Mouse (Mus musculus) kidney, postnatal 36 days (tissue): ENCODE measurements around the gene Maml3.

Source experiments
- DNase-seq, 2 experiments: peaks; one replicate each; pipeline ENCODE4 v3.0.0; 2021 to 2022; ENCODE audit warnings: mixed read lengths in 2 of 2

The Maml3 gene

DNA sequence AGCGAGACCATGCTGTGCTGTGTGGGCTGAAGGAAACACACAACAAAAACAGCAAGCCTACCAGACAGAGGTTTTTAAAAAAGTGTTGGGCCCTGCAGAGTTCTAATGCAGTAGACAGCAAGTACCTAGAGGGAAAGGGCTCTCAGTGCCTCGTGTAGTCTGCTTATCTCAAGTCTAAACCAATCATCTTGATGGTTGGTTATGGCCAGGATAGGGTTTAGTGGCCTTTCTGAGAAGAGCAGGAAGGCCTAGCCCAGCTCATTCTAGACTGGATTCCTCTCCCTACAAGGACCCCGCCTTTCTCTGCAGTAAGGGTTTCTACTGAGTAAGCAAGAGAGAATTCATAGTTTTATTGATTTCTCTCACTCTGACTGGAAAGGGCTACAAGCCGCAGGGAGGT is 61.0 kb downstream of the Maml3 start:
- no peak for DNase-seq

DNA sequence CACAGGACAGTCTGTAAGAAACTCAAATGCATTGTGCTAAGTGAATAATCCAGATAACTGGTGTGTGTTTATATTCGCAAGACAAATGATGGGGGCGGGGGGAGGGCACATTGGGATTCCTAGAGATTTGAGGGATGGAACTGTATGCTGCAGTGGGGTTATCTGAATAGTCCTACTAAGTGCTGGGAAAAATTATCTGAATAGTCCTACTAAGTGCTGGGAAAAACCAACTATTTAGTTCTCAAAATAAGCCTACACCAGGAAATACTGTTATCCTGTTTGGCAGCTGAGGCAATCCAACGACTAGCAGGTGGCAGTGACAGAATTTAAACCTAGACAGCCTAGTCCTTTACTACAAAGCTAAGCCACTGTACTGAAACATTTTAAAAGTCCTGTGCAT is 62.2 kb downstream of the Maml3 start:
- DNase-seq: no peak

DNA sequence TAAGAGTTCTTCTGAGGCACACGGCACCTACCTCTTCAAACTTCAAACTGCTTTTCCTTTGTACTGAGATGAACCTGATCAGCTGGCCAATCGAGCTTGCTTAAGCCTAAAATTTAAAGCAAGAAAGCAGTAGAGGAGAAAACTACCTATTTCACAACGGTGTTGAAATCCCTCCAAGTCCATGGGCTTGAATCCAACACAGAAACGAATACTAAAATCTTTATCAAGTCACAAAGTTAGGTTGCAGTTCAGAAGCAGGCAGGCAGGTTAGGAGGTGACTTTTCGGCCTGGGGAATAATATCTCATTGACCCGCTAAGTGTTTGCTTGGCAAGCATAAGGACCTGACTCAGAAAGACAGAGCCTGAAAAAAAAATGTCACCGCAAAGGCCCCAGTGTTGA is 64.9 kb downstream of the Maml3 start:
- DNase-seq: no peak

DNA sequence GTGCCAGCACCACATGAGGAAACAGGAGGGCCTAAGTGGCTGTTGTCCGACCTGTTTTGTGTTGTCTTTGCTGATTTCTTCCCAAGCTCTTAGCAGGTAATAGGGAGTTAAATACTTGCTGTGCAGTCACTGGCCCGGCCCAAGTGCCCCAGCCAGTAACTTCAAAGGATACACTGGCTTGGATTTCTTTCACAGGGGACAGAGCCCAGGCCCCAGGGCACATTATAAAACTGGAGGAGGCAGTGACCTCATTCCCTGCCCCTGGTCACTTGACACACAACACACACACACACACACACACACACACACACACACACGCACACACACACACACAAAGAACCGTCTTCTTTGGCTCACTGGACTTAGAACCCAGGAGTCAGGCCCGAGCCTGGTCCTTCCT is 67.6 kb downstream of the Maml3 start:
- DNase-seq: no peak

DNA sequence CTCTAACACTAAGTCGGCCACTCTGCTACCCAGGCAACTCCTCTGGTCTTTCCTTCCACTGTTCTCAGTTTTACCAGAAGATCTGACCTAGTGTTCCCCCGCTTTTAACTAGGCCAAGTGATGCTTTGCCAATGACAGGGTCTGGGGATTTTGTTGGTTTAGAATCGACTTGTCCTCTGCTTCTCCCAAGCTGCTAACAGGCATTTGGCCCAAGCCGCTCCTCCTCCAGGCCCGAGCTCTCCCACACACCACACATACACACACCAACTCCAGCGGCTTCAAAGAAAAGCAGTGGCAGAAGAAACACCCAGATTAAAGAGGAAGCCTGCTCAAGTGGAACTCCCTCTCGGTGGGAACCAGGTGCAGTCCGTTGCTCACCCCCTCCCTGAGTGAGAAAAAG is 69.5 kb downstream of the Maml3 start:
- DNase-seq: peak in 1 of 2 experiments; percentile 13

DNA sequence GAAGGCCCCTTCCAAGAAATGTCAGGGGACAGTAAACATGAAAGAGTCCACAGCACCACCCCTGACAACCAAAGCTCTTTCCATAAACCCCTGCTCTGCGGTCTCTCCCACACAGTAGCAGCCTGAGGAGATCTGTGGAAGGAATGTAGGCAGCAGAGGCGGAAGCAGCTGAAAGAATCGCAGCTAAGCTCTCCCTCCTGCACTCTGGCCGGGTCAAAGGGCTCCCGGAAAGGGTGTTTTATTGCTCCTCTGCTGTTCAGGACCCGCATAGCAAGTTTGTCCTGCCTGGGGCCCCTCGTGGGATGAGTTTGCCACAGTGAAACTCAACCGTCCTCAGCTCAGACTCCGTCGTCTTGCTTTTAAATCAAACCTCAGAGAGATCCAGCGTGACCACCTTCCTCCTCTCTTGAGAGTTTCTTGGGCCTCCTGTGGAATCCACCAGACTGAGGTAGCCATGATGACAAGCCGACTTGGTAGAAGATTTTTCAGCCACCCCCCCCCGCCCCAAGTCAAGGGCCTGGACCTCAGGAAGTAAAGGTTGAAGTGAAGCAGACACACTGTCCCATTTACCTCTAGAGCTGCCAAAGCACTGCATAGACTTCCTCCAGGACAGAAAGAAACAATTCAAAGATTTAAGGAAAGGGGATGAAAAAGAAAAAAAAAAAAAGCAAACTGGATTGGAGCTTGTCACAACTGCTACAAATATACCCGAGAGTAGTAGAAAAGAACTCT is 70.9 kb downstream of the Maml3 start:
- DNase-seq: peak; percentile 40 to 60

DNA sequence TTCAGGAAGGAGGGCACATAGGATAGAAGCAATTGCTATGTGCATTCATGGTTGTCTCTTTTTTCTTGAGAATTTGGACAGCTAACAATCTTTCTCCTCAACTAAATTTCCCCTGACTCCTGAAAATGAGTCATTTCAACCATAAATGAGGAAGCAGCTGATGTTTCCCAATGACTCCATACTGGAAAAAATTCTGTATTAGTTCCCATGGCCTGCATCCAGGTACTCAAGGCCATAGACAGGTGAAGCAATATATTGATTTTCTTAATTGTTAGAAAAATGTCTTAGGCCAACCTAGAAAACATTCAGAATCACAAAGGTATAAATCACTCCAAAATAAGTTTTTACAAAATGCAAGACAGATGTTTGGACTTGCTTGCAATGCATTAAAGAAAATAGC is 73.5 kb downstream of the Maml3 start:
- no peak for DNase-seq

DNA sequence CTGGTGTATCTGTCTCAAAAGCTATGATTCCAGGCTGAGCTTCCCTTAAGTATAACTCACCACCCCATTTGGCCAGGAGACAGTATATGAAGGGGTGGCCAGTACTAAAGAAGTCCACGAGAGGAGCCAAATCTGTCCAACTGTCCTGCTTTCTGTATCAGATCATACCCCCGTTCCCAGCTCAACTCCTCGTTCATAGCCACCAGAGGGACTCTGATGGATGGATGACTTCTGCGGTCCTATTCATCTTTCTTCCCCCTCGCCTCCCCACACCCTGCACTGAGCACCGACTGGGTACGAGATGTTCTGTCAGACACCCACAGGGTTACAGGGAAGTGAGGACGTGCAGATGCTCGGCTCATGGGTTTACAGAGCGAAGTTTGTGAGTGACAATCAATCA is 74.8 kb downstream of the Maml3 start:
- no peak for DNase-seq

DNA sequence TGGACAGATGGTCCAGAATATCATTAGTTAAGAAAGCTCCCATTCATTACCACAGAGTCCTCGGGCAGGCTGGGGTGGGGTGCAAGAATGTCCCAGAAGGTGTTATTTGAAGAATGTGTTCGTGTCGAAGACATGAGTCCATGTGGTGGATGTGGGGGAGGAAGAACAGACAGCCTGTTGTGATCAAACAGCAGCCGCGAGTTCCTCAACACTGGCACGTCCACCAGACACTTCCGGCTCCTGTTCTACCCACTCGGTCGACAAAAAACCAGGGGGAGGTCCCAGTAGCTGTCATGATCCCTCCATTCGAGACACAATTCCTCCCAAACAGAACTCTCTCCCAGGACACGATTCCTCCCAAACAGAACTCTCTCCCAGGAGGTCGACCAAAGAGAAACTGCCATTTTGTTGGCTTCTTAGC is 75.2 kb downstream of the Maml3 start:
- peak in 1 of 2 experiments; percentile 17 for DNase-seq

DNA sequence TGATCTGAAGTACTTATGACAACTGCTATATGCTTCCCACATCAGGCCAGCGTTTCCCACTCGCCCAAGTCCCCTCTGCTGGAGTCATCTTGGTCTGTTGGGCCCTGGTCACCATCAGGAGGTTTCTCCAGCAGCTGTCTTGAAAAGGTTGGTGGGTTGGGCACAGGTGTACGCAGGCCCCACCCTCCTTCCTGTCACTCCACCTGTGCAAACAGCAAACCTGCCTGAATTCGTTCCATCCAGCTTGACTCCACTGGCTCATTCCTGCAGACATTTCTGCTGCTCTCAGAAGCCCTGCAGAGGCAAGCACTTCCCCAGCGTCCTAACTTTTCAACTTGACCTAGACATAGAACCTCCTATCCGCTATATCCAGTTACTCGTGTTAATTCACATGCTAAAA is 76.9 kb downstream of the Maml3 start:
- no peak for DNase-seq

DNA sequence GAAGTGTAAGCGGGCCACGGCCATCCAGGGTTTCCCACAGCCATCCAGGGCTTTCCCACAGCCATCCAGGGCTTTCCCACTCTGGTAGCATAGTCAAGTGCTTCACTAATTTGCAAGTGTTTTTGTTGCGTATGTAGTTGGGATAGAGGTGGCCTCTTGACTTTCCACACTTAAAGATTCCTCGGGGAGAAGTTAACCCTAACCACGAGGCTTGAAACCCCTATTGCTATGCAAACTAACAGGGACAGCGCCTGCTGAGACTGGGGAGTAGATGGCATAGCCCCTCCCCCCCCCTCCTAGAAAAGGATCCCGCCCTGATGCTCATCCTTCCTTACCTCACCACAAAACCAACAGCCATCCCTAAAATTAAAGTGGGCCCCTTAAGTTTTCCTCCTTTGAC is 82.4 kb downstream of the Maml3 start:
- no peak for DNase-seq

DNA sequence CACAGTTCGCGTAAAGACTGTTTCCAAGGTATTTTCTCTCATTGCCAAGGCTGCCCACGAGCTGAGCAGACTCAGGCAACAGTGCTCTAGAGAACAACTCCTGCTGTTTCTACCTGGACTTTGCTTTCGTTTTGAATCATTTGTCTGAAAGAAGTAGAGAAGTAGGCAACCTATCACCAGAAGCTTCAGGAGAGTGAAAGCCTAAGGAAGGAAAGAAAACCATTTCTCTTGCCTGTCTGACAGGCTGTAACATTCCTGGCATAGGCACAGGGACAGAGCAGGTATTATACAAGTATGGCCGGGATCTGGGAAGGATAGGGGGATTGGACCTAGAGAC is 86.8 kb downstream of the Maml3 start:
- no peak for DNase-seq

DNA sequence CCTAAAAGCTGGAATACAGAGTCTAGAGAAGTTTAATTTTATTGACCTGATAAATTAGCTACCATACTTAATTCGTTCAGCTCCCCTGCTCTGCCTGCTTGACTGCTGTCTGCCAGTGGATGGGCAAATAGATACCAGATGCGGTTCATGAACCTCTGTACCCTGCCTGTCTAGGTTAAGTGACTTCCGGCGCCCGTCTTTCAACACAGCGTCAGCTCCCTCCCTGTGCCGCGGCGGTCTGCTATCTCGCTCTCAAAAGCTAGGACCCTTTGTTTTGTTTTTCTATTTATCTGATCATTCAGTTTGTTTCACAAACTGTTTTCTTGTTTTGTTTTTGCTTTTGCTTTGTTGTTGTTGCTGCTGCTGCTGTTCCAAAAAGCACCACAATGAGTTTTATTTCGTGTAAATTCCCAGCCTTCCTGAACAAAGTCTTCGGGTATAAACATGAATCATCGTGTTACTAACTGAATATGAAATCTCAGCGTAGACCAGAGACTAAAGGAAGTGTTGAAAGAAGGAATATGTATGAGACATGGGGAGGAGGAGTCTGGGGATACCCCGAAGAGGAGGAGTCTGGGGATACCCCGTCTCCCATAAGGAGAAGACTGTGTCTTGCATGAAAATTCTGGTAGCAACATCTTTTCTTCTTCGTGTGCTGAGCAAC is 87.3 kb downstream of the Maml3 start:
- DNase-seq: peak in 1 of 2 experiments; percentile 46

DNA sequence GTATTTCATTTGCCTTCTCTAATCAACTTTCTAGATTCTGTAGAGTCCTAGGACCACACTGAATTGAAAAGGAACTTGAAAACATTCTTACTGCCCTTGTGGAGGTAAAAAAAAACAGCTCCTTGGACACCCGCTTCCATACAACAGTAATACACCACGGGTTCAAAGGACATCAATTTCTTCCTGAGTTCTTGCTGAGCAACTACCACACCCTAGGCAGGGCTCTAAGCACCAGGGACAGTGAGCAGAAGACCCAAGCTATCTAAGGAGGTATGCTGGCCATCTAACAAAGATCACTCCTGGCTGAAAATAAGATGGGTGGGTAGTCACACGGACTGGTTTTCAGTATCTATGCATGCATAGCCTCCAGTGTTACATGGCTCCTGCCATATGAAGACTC is 88.7 kb downstream of the Maml3 start:
- DNase-seq: no peak

DNA sequence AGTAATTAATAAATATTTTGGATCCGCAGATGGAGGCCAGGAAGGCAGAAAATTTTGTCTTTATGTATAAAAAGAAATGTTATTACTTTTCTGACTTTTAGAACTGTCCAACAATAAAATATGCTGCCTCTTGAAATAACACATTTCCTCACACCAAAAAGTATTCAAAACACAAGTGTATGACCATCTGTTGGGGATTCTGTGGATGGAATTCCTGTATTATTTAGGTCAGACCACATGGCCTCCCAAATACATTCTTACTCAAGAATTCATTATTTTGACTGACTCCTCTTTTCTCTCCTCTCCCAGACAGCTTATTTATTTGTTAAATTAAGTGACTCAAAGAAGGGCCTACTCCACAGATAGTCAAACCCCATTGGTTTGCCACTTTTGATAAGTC is 89.3 kb downstream of the Maml3 start:
- DNase-seq: no peak

DNA sequence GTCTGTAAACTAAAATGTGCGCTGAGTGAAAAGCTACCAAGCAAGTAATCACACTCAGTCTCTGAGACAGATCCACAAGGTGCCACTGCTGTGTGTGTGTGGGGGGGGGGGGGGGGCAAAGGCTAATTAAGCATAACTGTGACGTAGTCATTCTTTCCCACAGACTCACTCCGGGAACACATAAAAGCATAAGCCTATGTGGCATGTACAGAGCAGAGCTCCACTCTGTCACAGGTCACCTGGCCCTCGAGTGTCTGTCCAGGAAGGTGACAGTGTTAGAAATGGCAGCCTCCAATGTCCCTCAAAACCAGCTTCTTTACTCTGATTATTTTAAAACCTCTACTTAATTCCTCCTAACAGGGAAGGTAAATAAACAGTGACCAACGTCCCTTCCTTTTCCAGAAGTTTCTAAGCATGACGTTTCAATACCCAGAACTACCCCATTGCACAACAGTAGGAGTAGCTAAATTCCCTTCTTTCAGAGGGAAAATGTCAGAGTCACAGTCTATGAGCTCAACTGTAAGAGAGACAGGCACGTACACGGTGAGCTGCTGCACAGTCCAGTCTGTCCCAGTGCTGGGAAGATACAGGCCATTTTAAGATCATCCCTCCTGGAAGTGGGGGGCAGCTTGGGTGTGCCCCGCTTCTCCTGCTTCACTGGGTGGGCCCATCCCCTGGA is 93.7 kb downstream of the Maml3 start:
- DNase-seq: no peak

DNA sequence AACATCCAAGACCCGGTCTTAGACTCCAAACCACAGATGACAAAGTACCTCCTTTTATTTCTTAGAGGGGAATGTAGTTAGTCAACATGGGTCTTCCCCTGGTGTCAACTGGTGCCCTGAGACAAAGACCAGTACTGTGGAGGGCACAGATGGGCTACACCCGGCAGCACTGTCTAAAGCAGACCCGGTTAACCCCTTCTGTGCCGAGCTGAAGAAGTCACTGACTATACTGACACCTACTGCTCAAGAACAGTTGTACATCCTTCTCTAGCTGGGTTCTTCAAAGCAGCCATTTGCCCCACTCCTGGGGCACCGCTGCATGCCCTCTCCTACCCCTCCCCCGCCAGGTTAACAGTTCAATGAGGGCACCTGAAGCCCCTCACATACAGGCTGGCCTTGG is 95.6 kb downstream of the Maml3 start:
- DNase-seq: no peak

DNA sequence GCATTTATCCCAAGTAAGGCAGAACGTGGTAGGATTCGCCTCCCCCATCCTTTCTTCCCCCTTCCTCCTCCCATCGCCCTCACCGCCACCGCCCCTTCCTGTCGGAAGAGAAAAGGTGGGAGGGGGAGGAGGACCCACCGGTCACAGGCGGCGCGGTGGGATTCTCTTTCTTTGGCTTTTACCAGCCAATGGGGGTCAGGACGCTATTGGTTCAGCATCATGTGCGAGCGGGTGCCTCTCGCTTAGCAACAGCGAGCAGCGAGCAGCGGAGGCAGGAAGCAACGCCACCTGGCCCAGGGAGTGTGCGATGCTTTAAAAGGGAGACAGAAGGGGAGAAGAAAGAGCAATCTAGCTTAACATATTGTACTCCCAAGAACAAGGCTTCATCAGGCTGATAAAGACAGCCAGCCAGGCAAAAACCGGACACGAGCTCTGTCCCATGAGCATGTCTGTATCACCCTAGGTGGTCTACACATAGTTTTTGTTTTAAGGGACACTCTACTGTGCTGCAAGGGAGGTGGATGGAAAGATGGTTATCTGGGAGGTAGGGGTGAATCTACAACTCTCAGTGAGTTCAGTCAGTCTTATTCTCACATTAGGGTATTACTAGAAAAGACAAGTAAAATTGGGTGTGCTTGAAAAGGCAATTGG is 97.1 kb downstream of the Maml3 start:
- peak in 1 of 2 experiments; percentile 58 for DNase-seq

DNA sequence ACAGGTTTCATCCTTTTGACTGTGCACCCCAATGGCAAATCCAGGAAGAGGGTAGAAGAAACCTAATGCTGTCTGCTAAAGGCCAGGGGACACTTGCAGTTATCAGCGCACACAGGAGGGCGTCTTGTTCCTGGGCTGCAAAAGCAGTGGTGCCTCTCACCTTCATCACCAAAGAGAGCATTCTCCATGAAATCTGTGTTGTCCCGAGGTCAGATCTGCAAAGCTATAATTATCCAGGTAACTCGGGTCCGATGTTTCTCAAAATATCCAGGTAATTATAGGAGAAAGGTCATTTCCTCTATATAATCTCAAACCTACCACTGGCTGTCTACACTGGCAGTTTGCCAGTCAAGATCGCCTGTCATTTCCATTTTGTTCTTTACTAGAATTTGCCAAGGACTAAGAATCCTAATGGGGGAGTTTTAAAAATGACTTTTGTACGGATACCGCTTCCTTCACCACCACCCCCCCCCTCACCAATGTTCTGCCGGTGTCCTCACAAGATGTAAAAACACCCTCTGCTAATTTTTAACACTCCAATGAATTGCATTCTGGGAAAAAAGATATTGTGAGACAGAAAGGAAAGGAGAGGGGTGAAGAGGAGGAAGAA is 98.0 kb downstream of the Maml3 start:
- no peak for DNase-seq

DNA sequence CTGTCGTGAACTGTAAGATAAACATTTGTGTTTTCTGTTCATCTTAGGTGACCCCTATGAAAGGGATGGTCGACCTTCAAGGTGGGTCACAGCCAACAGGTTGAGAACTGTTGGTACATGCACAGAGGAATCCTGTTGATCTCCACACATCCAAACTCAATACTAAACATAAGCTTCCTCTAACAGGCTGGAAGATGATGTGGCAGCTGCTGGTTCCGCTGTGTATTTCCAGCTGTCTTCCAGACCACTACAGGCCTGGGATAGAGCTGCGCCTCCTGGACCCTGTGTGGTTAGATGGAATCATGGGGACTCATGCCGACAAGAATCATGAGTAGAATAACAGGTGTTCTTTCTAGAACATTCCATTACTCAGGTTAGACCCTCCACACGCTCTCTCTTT is 101.2 kb downstream of the Maml3 start:
- DNase-seq: no peak

DNA sequence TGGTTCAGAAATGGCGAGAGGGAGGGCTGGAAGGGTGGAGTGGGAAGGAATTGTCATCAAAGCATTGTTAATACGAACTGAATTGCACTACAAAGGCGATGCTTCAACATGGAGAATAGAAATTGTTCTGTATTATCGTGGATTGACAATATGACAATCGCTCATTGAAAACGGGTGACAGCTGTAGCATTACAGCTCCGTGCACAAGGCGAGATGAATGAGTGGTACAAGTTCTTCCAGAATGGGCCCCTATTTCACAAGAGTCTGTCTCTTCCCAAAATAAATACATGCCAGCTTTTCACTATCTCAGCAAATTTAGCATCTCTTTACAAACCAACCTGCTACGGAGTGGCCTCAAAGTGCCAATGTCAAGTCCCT is 103.4 kb downstream of the Maml3 start:
- DNase-seq: no peak

DNA sequence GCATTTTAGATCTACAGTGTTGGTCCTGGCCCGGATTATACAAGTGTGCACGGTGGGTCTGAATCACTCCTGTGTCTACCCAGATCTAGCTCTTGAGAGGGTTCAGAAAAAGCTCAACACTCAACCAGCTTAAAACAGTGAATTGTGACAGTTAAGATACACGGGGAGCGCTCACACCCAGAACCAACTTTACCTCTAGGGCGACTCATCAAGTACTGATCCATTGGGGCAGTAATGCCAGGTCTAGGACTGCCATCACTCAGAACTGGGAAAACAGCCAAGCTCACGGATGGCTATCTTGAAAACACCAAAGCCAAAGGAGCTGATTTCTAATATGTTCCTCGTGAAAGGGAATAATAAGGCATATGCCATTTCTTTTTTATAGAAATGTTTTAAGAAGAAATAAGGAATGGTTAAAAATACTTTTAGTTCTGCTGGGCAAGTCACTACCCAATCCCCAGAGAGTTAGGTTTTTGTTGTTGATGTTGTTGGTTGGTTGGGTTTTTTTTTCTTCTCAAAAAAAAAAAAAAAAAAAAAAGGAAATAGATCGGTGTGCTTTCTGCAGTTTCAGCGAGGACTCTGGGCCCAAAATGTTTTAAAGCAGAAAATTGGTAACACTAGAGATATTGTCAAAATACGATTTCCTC is 103.9 kb downstream of the Maml3 start:
- peak; percentile 17 to 18 for DNase-seq
